22 mouse cellular contexts compared by ENCODE assay signal in the genomic region with DNA sequence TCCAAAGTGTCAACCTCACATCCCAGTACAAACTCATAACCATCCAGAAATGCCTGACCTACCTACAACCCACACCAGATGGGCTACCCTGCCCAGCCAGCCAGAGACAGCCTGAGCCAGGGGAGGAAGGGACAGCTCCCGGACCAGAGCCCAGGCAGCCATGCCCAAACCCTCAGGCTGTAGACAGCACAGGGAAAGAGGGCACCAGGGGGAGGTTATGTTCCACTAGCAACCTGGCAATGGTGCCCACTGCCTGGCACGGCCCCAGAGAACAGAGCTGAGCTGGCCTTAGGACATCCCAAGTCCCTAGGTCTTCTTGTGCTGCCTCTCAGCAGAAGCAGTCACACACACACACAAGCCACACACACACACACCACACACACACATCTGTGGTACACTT. TPM values are rescaled to one million over a fixed set of nuclear protein-coding genes. Genes with fewer than 3 reads are reported as not detected.
DNase-seq lines count a peak whose midpoint lies in the region; ATAC-seq and TF ChIP-seq lines count a peak whose summit lies in the region.
"Had no signal": no experiment of that assay in that cellular context is flagged by ENCODE, and none has a peak within 500 bp of the region (broad histone marks: within the 10 kb centered on the region; RNA-seq: fewer than 3 reads in every experiment).

No protein-coding gene starts in this region.

- H3K9ac ChIP-seq in lung, postnatal 0 days (replicated peaks; ENCODE audit: low read depth) = no peak overlapping the region
- H3K9ac ChIP-seq in midbrain, embryonic 14.5 days (replicated peaks; ENCODE audit: low read length) = no peak overlapping the region
- H3K9ac ChIP-seq: embryonic facial prominence, embryonic 13.5 days; hindbrain, embryonic 14.5 days; limb, embryonic 15.5 days; liver, embryonic 15.5 days; midbrain, embryonic 13.5 days; neural tube, embryonic 15.5 days had no signal

- no peak for TF ChIP-seq CTCF in lung, postnatal 0 days (IDR thresholded peaks at IDR 0.05)
- TF ChIP-seq CTCF in cerebellum, adult 2 months (IDR thresholded peaks at IDR 0.05; ENCODE audit: borderline replicate concordance, insufficient read depth, low read depth, low read length) = no peak

- H3K27me3 ChIP-seq in lung, postnatal 0 days (replicated peaks; ENCODE audit: insufficient read depth, low read length) = peaks cover 13% of the 10 kb centered on the region
- no peaks in the 10 kb centered on the region for H3K27me3 ChIP-seq in cerebellum, adult 2 months (ENCODE audit: control insufficient read depth, insufficient read depth, low read length)
- H3K27me3 ChIP-seq in midbrain, embryonic 14.5 days (ENCODE audit: control insufficient read depth, insufficient read depth, low read length) = peaks cover 21% of the 10 kb centered on the region
- H3K27me3 ChIP-seq: Patski had no signal

- no peak overlapping the region for H3K4me2 ChIP-seq in lung, postnatal 0 days (replicated peaks; ENCODE audit: low read depth, low read length)
- no peak overlapping the region for H3K4me2 ChIP-seq in midbrain, embryonic 14.5 days (ENCODE audit: low read length)
- H3K4me2 ChIP-seq: embryonic facial prominence, embryonic 13.5 days; hindbrain, embryonic 14.5 days; limb, embryonic 15.5 days; liver, embryonic 15.5 days; midbrain, embryonic 13.5 days; neural tube, embryonic 15.5 days had no signal

- TF ChIP-seq EP300 in lung, postnatal 0 days (IDR thresholded peaks at IDR 0.05) = no peak

- H3K27ac ChIP-seq in lung, postnatal 0 days (ENCODE audit: low read length) = no peak overlapping the region
- H3K27ac ChIP-seq in cerebellum, adult 2 months (ENCODE audit: insufficient read depth, low read length) = peak overlapping the region; percentile 95
- H3K27ac ChIP-seq in midbrain, embryonic 14.5 days (replicated peaks; ENCODE audit: low read depth, low read length) = no peak overlapping the region
- H3K27ac ChIP-seq: embryonic facial prominence, embryonic 13.5 days; heart, embryonic 13.5 days; hindbrain, embryonic 14.5 days; limb, embryonic 15.5 days; liver, embryonic 15.5 days; midbrain, embryonic 13.5 days; neural tube, embryonic 15.5 days; stomach, postnatal 0 days had no signal

- TF ChIP-seq POLR2A in cerebellum, adult 2 months (IDR thresholded peaks at IDR 0.05; ENCODE audit: borderline replicate concordance, insufficient read depth, low read length) = no peak; the same call in 1 of the 2 replicates

- WGBS in lung, postnatal 0 days = 71% methylated on average over 2 of the region's 2 CpGs
- WGBS in cerebellum, adult 2 months = 7% methylated on average over 2 of the region's 2 CpGs
- 79% methylated on average over 2 of the region's 2 CpGs for WGBS in midbrain, embryonic 14.5 days

- H3K9me3 ChIP-seq in lung, postnatal 0 days (ENCODE audit: low read length) = no peaks in the 10 kb centered on the region
- no peaks in the 10 kb centered on the region for H3K9me3 ChIP-seq in midbrain, embryonic 14.5 days (ENCODE audit: control insufficient read depth, low read length)
- H3K9me3 ChIP-seq: embryonic facial prominence, embryonic 13.5 days; heart, embryonic 13.5 days; limb, embryonic 15.5 days; liver, embryonic 15.5 days; midbrain, embryonic 13.5 days; neural tube, embryonic 15.5 days had no signal

- DNase-seq in lung, postnatal 36 days = peak; percentile 26
- DNase-seq in lung, postnatal 0 days (ENCODE audit: low spot score) = no peak
- DNase-seq in cerebellum, adult 2 months = peak; percentile 88 to 92
- DNase-seq in cerebellum, postnatal 36 days = peak; percentile 88 to 90
- peak; percentile 82 for DNase-seq in skeletal muscle tissue, adult 2 months (ENCODE audit: low read depth, low spot score)
- DNase-seq in midbrain, embryonic 14.5 days = no peak
- DNase-seq in B cell, adult 2 months = no peak
- DNase-seq: adrenal gland, adult 8-10 months; kidney, postnatal 4 days; layer of hippocampus, adult 9-11 months had no signal

- 0 out of 2 replicates have a peak, but pooled peaks cover 3% of the 10 kb centered on the region for H3K4me1 ChIP-seq in lung, postnatal 0 days (ENCODE audit: insufficient read depth, low read depth, low read length)
- peaks cover 29% of the 10 kb centered on the region for H3K4me1 ChIP-seq in cerebellum, adult 2 months (ENCODE audit: control insufficient read depth, insufficient read depth, low read length)
- H3K4me1 ChIP-seq in midbrain, embryonic 14.5 days (ENCODE audit: control insufficient read depth, insufficient read depth, low read length) = no peaks in the 10 kb centered on the region

- no peaks in the 10 kb centered on the region for H3K36me3 ChIP-seq in lung, postnatal 0 days (ENCODE audit: insufficient read depth, low read length)
- no peaks in the 10 kb centered on the region for H3K36me3 ChIP-seq in midbrain, embryonic 14.5 days (ENCODE audit: control insufficient read depth, insufficient read depth, low read length)
- H3K36me3 ChIP-seq: embryonic facial prominence, embryonic 13.5 days; heart, embryonic 13.5 days; limb, embryonic 15.5 days; liver, embryonic 15.5 days; midbrain, embryonic 13.5 days; neural tube, embryonic 15.5 days had no signal

- no peak for ATAC-seq in lung, postnatal 0 days
- ATAC-seq in midbrain, embryonic 14.5 days (ENCODE audit: low FRiP score, low TSS enrichment) = no peak
- ATAC-seq: forebrain, embryonic 14.5 days; midbrain, embryonic 13.5 days; Patski had no signal

- no peak overlapping the region for H3K4me3 ChIP-seq in lung, postnatal 0 days (ENCODE audit: low read depth, low read length)
- H3K4me3 ChIP-seq in cerebellum, adult 2 months (replicated peaks; ENCODE audit: insufficient read depth, low read depth, low read length) = peak overlapping the region; percentile 94
- no peak overlapping the region for H3K4me3 ChIP-seq in midbrain, embryonic 14.5 days (replicated peaks; ENCODE audit: low read depth, low read length)
- H3K4me3 ChIP-seq: embryonic facial prominence, embryonic 13.5 days; limb, embryonic 15.5 days; liver, embryonic 15.5 days; midbrain, embryonic 13.5 days; neural tube, embryonic 15.5 days had no signal

RNA-seq across cellular contexts. Expression of a gene that starts 4.7 kb away (rescaled TPM):
- 15.0 and 15.5 TPM in 2 replicates for polyA plus RNA-seq in lung, postnatal 0 days (2015; fragmentation: Nextera tagmentation; extraction: Ambion mirVana)
- 175 and 183 TPM in 2 replicates for polyA plus RNA-seq in cerebellum, adult 2 months (2012; rRNA removed)
- polyA plus RNA-seq in midbrain, embryonic 14.5 days (2014; fragmentation: Nextera tagmentation; extraction: Ambion mirVana) = 3.9 and 6.1 TPM in 2 replicates

RNA-seq across cellular contexts. Expression of a gene that starts 13.6 kb away (rescaled TPM):
- 0.80 TPM in 1 of 2 replicates, not detected in the other for polyA plus RNA-seq in lung, postnatal 0 days (2015; fragmentation: Nextera tagmentation; extraction: Ambion mirVana)
- 1.00 and 1.0 TPM in 2 replicates for polyA plus RNA-seq in cerebellum, adult 2 months (2012; rRNA removed)
- 1.8 TPM in 1 of 2 replicates, not detected in the other for polyA plus RNA-seq in midbrain, embryonic 14.5 days (2014; fragmentation: Nextera tagmentation; extraction: Ambion mirVana)
- polyA plus RNA-seq: embryonic facial prominence, embryonic 13.5 days; forebrain, embryonic 14.5 days; heart, embryonic 13.5 days; hindbrain, embryonic 14.5 days; intestine, embryonic 14.5 days; kidney, embryonic 14.5 days; limb, embryonic 15.5 days; midbrain, embryonic 13.5 days; neural tube, embryonic 15.5 days had no signal

RNA-seq across cellular contexts. Expression of a gene that starts 19.0 kb away (rescaled TPM):
- polyA plus RNA-seq in lung, postnatal 0 days (2015; fragmentation: Nextera tagmentation; extraction: Ambion mirVana) = 469 and 481 TPM in 2 replicates
- 401 and 405 TPM in 2 replicates for polyA plus RNA-seq in cerebellum, adult 2 months (2012; rRNA removed)
- 208 and 229 TPM in 2 replicates for polyA plus RNA-seq in midbrain, embryonic 14.5 days (2014; fragmentation: Nextera tagmentation; extraction: Ambion mirVana)

Comparison
In these comparisons a context has a peak if more than half of its experiments do, and no peak if none do; other contexts are left out.
1. DNase-seq: peak in lung, postnatal 36 days (single experiment), cerebellum, adult 2 months (2 of 2), cerebellum, postnatal 36 days (2 of 2) and skeletal muscle tissue, adult 2 months (single experiment); none in lung, postnatal 0 days (single experiment), midbrain, embryonic 14.5 days (single experiment) and B cell, adult 2 months (0 of 2).
2. RNA of a gene that starts 4.7 kb away (polyA plus RNA-seq): 175 to 183 TPM in cerebellum, adult 2 months; 15.0 to 15.5 TPM in lung, postnatal 0 days and 3.9 to 6.1 TPM in midbrain, embryonic 14.5 days; every median in the first group is over 10 times any median in the second.